Comparison of ENCODE assay signal across 7 mouse cellular contexts in the genomic region with DNA sequence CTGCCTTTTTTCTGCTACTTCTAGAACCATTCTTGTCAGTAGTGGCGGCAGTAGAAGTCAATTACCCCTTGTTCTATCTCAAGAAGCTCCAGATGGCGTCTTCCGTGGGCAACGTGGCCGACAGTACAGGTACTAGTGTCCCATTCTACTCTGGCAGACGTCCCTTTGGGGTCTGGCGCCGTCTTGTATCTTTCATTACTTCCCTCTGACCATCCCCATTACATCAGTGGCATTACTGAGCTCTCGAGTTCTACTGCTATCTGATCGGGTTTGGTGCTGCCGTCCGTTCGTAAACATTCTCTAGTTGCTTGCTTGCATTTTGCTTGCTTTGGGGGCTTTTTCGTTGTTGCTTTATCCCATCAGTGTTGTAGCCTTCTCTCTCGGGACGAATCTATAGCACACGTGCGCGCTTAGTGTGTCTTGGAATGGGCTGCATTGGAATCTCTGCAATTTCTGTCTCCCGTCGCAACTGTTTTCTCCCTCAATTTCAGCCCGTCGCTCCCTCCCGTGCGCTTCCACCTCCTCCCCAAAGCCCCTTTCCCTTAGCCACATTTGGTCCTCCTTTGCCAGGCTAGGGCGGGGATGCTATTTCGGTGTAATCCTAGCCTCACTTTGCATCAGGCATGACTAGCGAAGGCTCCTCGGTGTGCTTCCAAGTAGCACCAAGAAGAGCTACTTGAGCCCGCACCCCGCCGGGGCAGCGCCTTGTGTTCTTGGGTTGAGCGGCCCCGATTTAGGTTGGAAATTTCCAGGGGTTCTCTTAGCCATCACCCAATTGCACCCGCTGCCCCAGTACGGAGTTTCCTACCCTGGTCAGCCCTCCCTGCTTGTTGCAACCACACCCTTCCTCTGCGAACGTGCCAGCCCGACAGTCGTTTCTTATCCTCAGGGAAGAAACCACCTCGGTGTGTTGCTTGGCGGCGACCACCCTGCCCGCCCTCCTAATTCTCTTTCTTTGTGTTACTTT. TPM values are rescaled to one million over a fixed set of nuclear protein-coding genes. Genes with fewer than 3 reads are reported as not detected.
DNase-seq lines count a peak whose midpoint lies in the region; ATAC-seq and TF ChIP-seq lines count a peak whose summit lies in the region.

No protein-coding gene starts in this region.

- H3K27ac ChIP-seq in hindbrain, postnatal 0 days = peak overlapping the region; percentile 81

- H3K36me3 ChIP-seq in hindbrain, postnatal 0 days (ENCODE audit: insufficient read depth, low read length) = no peaks in the 10 kb centered on the region

- peak overlapping the region; percentile 60 for H3K4me2 ChIP-seq in hindbrain, postnatal 0 days (ENCODE audit: low read depth, low read length)

- no peaks in the 10 kb centered on the region for H3K9me3 ChIP-seq in hindbrain, postnatal 0 days (ENCODE audit: low read length)

- no peaks in the 10 kb centered on the region for H3K27me3 ChIP-seq in hindbrain, postnatal 0 days (ENCODE audit: insufficient read depth, low read length)

- ATAC-seq in hindbrain, postnatal 0 days = peak; percentile 65
- ATAC-seq in megakaryocyte-erythroid progenitor cell, adult 5-6 weeks (replicated peaks; ENCODE audit: low FRiP score, low TSS enrichment, poor library complexity, severe bottlenecking) = peak; percentile 73

- 27% methylated on average over 45 of the region's 45 CpGs for WGBS in hindbrain, postnatal 0 days

- peak; percentile 49 for DNase-seq in ZHBTc4 (ENCODE audit: low read depth, low spot score)
- DNase-seq in cerebellum, adult 9-11 months = peak; percentile 45
- peak; percentile 42 for DNase-seq in gastrocnemius, adult 18-20 months (ENCODE audit: low spot score)
- DNase-seq in hindbrain, postnatal 0 days (ENCODE audit: low spot score) = peak; percentile 48
- DNase-seq in left cerebral cortex, postnatal 36 days (ENCODE audit: low spot score in 2 of 2) = peak; percentile 28 to 29
- DNase-seq in right cerebral cortex, postnatal 4 days = peak; percentile 24

- peak overlapping the region; percentile 56 for H3K4me3 ChIP-seq in hindbrain, postnatal 0 days (ENCODE audit: low read length)

- peak overlapping the region; percentile 82 for H3K9ac ChIP-seq in hindbrain, postnatal 0 days (replicated peaks; ENCODE audit: low read length)

- H3K4me1 ChIP-seq in hindbrain, postnatal 0 days (ENCODE audit: insufficient read depth, low read length) = no peaks in the 10 kb centered on the region

- intact Hi-C loops in left cerebral cortex, postnatal 36 days (cut with DNase I) = no loop called here

- no peak for TF ChIP-seq CTCF in hindbrain, postnatal 0 days (IDR thresholded peaks at IDR 0.05; ENCODE audit: low read depth)

RNA-seq across cellular contexts. Expression of a gene that starts 0.6 kb away (rescaled TPM):
- total RNA-seq in gastrocnemius, adult 18-20 months (2021) = 10 to 100 TPM; 64.7 to 74.0 TPM
- total RNA-seq in hindbrain, postnatal 0 days (2014; rRNA removed) = 118 and 130 TPM in 2 replicates
- polyA plus RNA-seq in hindbrain, postnatal 0 days (2015; fragmentation: Nextera tagmentation; extraction: Ambion mirVana) = 88.6 and 99.7 TPM in 2 replicates
- total RNA-seq in left cerebral cortex, postnatal 36 days (2021) = 100 to 1,000 TPM; 171 to 261 TPM
- total RNA-seq in megakaryocyte-erythroid progenitor cell, adult 5-6 weeks (2014; fragmentation: Nextera tagmentation) = 218 and 280 TPM in 2 replicates
- total RNA-seq in megakaryocyte-erythroid progenitor cell, adult 5-6 weeks (2017) = 70.8 and 93.6 TPM in 2 replicates

Comparison
In these comparisons a context has a peak if more than half of its experiments do, and no peak if none do; other contexts are left out.
1. Peak in every context shown above with its lines: DNase-seq, ATAC-seq, H3K4me3 ChIP-seq and H3K27ac ChIP-seq.